Mouse (Mus musculus): ENCODE measurements around the gene Pcsk5. TPM values are rescaled to one million over a fixed set of nuclear protein-coding genes. Genes with fewer than 3 reads are reported as not detected.

Pcsk5 gene
- polyA plus RNA-seq (2015; fragmentation: Nextera tagmentation; extraction: Ambion mirVana) = 9.5 and 12.6 TPM in 2 replicates

DNA sequence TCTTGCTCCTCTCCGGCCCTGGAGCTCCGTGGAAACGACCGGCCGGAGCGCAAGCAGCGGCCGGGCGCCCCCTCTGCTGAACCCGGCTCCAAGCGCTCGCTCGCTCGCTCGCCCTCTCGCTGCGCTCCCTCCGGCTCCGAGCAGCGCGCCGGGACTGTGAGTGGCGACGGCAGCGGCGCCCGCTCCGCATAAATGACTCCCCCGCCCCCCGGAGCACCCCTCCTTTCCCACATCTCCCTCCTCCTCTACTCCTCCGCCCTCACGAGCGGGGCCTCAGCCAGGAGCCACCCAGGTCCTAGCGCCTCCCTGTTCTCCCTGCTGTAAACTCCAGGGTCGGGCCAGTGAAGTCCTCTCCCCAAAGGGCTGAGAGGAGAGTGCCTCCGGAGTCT lies at the start of gene Pcsk5:
TSS of gene Pcsk5 (minus strand) at position 162 of the 389 bp plus-strand sequence.
- H3K36me3 ChIP-seq = no peaks in the 10 kb centered on the region
- peak within 1 kb of the TSS; percentile 83 for H3K27ac ChIP-seq (replicated peaks)
- H3K4me1 ChIP-seq (replicated peaks) = peaks cover 28% of the 10 kb centered on the region
- H3K27me3 ChIP-seq = peaks cover 5% of the 10 kb centered on the region; the same call in 1 of the 2 replicates
- ATAC-seq (ENCODE audit: low FRiP score, low read depth) = peak; percentile 95
- H3K4me2 ChIP-seq = peak within 1 kb of the TSS; percentile 86
- WGBS = 1% methylated on average over 30 of the region's 36 CpGs
- peak within 1 kb of the TSS; percentile 67 for H3K9ac ChIP-seq
- no peaks in the 10 kb centered on the region for H3K9me3 ChIP-seq
- peak within 1 kb of the TSS; percentile 82 for H3K4me3 ChIP-seq

DNA sequence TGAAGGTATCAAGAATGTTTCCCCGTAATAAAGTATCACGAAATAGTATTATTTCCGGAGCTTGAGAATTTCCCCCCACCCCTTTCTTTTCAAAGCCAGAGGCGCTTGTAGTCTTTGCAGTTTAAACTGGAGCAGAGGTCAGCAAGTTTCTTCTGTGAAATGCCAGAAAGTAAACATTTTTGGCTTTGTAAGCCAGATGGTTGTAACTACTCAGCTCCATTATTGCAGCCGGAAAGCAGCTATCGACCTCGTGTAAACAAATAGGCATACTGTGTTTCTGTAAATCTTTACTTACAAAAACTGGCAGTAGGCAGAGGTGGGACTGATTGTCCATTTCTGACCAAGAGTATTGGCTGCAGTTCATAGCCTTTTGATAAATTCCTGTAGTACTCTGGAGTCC lies 38.4 kb upstream of the Pcsk5 start:
- H3K4me3 ChIP-seq = no peak overlapping the region
- H3K27ac ChIP-seq (replicated peaks) = no peak overlapping the region
- 87% methylated on average over 7 of the region's 7 CpGs for WGBS
- H3K27me3 ChIP-seq = no peaks in the 10 kb centered on the region
- H3K9ac ChIP-seq = no peak overlapping the region
- no peaks in the 10 kb centered on the region for H3K4me1 ChIP-seq (replicated peaks)
- H3K36me3 ChIP-seq = no peaks in the 10 kb centered on the region
- no peaks in the 10 kb centered on the region for H3K9me3 ChIP-seq
- ATAC-seq (ENCODE audit: low FRiP score, low read depth) = no peak
- no peak overlapping the region for H3K4me2 ChIP-seq

GRCm38 (mm10) chr19:17874388-17874787 lies 37.0 kb upstream of the Pcsk5 start:
- no peaks in the 10 kb centered on the region for H3K36me3 ChIP-seq
- H3K9me3 ChIP-seq = no peaks in the 10 kb centered on the region
- no peak overlapping the region for H3K27ac ChIP-seq (replicated peaks)
- no peak for ATAC-seq (ENCODE audit: low FRiP score, low read depth)
- H3K4me3 ChIP-seq = no peak overlapping the region
- H3K4me1 ChIP-seq (replicated peaks) = no peaks in the 10 kb centered on the region
- H3K9ac ChIP-seq = no peak overlapping the region
- no peaks in the 10 kb centered on the region for H3K27me3 ChIP-seq
- WGBS = 65% methylated on average over 2 of the region's 2 CpGs
- H3K4me2 ChIP-seq = no peak overlapping the region

GRCm38 (mm10) chr19:17873755-17874154 lies 36.3 kb upstream of the Pcsk5 start:
- Histone ChIP-seq H3K9me3 (no peaks in the 10 kb centered on the region), H3K4me1 (replicated peaks) (no peaks in the 10 kb centered on the region), H3K4me3 (no peak overlapping the region), H3K9ac (no peak overlapping the region), H3K27ac (replicated peaks) (no peak overlapping the region), H3K36me3 (no peaks in the 10 kb centered on the region), H3K4me2 (no peak overlapping the region), H3K27me3 (no peaks in the 10 kb centered on the region)
- no peak for ATAC-seq (ENCODE audit: low FRiP score, low read depth)
- WGBS = 60% methylated on average over 2 of the region's 2 CpGs

DNA sequence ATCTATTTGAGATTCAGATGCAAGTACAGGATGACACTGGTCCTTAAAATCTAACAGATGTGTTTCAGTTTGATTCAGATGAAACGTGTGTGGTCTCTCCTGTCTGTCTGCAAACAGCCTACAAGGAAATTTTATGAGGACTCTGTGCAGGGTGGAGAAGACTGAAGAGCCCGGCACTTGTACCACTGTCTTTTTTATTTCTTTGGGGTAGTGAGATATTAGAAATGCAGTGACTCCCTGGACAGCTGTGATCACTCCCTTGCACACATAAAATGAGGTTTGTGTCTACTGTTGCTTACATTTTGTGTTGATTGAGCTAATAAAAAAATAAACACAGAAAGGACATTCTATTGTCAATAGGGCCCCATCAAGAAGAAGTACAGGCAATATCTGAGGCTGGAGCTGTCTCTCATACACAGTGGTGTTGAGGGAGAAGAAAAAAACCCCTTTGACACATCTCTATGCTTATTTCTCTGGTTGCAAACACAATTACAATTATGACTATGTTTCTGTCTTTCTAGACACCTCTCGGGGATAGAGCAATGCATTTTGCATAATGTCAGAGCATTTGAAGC lies 29.0 kb upstream of the Pcsk5 start:
- Histone ChIP-seq H3K27ac (replicated peaks) (no peak overlapping the region), H3K4me3 (no peak overlapping the region), H3K27me3 (no peaks in the 10 kb centered on the region), H3K9me3 (no peaks in the 10 kb centered on the region), H3K4me2 (no peak overlapping the region), H3K36me3 (no peaks in the 10 kb centered on the region), H3K9ac (no peak overlapping the region), H3K4me1 (replicated peaks) (no peaks in the 10 kb centered on the region)
- ATAC-seq (ENCODE audit: low FRiP score, low read depth) = no peak
- 77% methylated on average over 3 of the region's 3 CpGs for WGBS

DNA sequence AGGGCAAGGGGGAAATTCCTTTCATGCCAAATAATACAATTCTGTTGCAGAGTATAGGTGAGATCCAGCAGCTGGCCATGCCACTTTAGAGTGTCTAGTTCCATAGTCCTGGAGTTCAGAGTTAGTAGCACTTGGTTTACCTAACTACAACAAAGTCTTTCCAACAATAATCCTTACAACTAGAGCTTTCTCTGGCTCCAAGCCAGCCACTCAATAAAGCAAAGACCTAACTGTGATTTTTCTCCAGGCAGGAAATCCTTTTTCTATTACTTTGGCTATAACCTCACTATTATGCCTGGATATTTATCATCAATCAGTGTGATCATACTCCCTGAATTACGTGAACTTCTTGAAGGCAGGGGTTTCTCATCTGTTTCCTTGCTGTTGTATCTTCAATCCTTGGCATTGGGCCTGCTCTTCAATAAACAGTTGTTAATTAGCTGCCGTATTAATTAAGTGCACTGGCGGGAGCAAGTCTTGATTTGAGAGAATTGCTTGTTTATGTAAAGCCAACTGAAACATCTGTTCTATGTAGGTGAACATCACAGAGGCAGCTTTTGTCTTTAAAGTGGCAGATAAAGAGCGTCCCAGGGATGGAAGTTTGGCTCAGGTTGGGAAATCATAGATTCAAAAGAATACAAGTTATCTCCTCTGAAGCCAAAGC lies 23.1 kb upstream of the Pcsk5 start:
- Histone ChIP-seq H3K27ac (replicated peaks) (no peak overlapping the region), H3K4me3 (no peak overlapping the region), H3K9ac (no peak overlapping the region), H3K4me1 (replicated peaks) (no peaks in the 10 kb centered on the region), H3K9me3 (no peaks in the 10 kb centered on the region), H3K27me3 (no peaks in the 10 kb centered on the region), H3K4me2 (no peak overlapping the region), H3K36me3 (no peaks in the 10 kb centered on the region)
- no peak for ATAC-seq (ENCODE audit: low FRiP score, low read depth)
- 49% methylated on average over 4 of the region's 4 CpGs for WGBS

- Histone ChIP-seq H3K4me3 (no peak overlapping the region), H3K27me3 (no peaks in the 10 kb centered on the region), H3K36me3 (no peaks in the 10 kb centered on the region), H3K4me2 (no peak overlapping the region), H3K4me1 (replicated peaks) (no peaks in the 10 kb centered on the region), H3K9me3 (no peaks in the 10 kb centered on the region), H3K27ac (replicated peaks) (no peak overlapping the region), H3K9ac (no peak overlapping the region)
- no peak for ATAC-seq (ENCODE audit: low FRiP score, low read depth)
- WGBS = 68% methylated on average over 3 of the region's 3 CpGs
These were observed 19.3 kb upstream of the Pcsk5 start for GRCm38 (mm10) chr19:17856741-17857140.

DNA sequence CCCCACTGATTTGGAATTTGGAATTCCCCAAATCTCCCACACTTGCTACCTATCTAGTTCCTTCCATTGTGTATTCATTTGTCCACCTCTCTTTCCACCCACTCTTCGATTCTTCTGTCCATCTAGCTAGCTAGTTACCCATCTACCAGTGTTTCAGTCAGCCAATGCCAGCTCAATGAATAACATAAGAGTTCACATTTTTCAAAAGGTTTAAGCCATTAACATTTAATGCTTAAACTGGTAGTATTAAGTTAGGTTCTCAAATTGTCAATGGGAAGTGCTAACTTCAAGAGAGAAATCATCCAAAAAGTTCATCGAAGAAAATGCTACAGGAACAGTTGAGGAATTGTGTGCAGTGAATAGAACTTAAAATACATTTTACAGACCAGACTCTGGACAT lies 11.0 kb upstream of the Pcsk5 start:
- 85% methylated on average over 2 of the region's 2 CpGs for WGBS
- no peak overlapping the region for H3K4me3 ChIP-seq
- H3K4me2 ChIP-seq = no peak overlapping the region

DNA sequence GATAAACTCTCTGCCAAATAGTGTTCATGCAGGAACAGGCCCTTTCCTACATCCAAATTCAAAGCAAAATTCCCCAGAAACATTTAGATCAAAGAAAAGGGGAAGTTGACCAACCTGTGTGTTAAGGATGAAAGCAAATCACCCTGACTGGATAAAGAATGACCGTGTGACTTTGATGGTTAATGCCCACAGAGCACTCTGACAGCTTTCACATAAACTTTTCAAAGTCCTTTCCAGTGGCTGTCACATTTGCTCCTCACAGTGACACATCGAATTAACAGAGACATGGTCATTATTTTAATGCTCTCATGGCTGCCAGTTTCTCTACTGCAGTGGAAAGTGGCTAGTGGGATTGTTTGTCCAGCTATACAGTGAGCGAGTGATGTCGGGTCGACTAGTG lies 8.5 kb upstream of the Pcsk5 start:
- Histone ChIP-seq H3K4me3 (no peak overlapping the region), H3K4me1 (replicated peaks) (no peaks in the 10 kb centered on the region), H3K27me3 (no peaks in the 10 kb centered on the region), H3K4me2 (no peak overlapping the region), H3K27ac (replicated peaks) (no peak overlapping the region), H3K9ac (no peak overlapping the region), H3K36me3 (no peaks in the 10 kb centered on the region), H3K9me3 (no peaks in the 10 kb centered on the region)
- WGBS = 61% methylated on average over 5 of the region's 5 CpGs
- no peak for ATAC-seq (ENCODE audit: low FRiP score, low read depth)

More for the DNA sequence above, 11.0 kb upstream of the Pcsk5 start:
- Histone ChIP-seq H3K27ac (replicated peaks) (no peak overlapping the region), H3K27me3 (no peaks in the 10 kb centered on the region), H3K36me3 (no peaks in the 10 kb centered on the region), H3K4me1 (replicated peaks) (no peaks in the 10 kb centered on the region), H3K9me3 (no peaks in the 10 kb centered on the region), H3K9ac (no peak overlapping the region)
- no peak for ATAC-seq (ENCODE audit: low FRiP score, low read depth)

DNA sequence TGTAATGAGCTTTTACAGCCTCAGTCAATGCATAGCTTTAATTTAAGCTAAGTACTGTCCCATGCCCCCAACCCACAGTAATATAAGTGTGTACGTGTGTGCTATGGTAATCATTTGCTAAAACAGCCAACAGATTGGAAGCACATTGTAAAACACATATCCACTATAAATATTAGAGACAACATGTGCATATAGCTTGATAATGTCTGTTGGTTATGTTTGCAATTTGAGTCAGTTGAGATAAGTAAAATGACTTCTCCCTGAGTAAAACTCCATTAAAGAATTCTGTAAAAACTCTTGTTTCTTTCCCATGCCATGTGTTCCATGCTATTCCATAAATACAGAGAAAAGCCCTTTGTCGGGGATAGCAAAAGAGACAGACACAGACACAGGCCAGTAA lies 4.2 kb upstream of the Pcsk5 start:
- H3K9me3 ChIP-seq = no peaks in the 10 kb centered on the region
- no peak for ATAC-seq (ENCODE audit: low FRiP score, low read depth)
- 87% methylated on average over 2 of the region's 2 CpGs for WGBS
- H3K27me3 ChIP-seq = peaks cover 5% of the 10 kb centered on the region; the same call in 1 of the 2 replicates
- H3K27ac ChIP-seq (replicated peaks) = no peak overlapping the region
- H3K4me1 ChIP-seq (replicated peaks) = peaks cover 10% of the 10 kb centered on the region
- H3K36me3 ChIP-seq = no peaks in the 10 kb centered on the region
- H3K4me3 ChIP-seq = no peak overlapping the region
- no peak overlapping the region for H3K4me2 ChIP-seq
- H3K9ac ChIP-seq = no peak overlapping the region

GRCm38 (mm10) chr19:17839856-17840255 lies 2.4 kb upstream of the Pcsk5 start:
- Histone ChIP-seq H3K36me3 (no peaks in the 10 kb centered on the region), H3K9ac (no peak overlapping the region), H3K27ac (replicated peaks) (no peak overlapping the region), H3K4me2 (no peak overlapping the region), H3K9me3 (no peaks in the 10 kb centered on the region), H3K4me3 (no peak overlapping the region), H3K4me1 (replicated peaks) (peaks cover 27% of the 10 kb centered on the region), H3K27me3 (peaks cover 5% of the 10 kb centered on the region; the same call in 1 of the 2 replicates)
- no peak for ATAC-seq (ENCODE audit: low FRiP score, low read depth)
- WGBS = 89% methylated on average over 1 of the region's 1 CpGs

DNA sequence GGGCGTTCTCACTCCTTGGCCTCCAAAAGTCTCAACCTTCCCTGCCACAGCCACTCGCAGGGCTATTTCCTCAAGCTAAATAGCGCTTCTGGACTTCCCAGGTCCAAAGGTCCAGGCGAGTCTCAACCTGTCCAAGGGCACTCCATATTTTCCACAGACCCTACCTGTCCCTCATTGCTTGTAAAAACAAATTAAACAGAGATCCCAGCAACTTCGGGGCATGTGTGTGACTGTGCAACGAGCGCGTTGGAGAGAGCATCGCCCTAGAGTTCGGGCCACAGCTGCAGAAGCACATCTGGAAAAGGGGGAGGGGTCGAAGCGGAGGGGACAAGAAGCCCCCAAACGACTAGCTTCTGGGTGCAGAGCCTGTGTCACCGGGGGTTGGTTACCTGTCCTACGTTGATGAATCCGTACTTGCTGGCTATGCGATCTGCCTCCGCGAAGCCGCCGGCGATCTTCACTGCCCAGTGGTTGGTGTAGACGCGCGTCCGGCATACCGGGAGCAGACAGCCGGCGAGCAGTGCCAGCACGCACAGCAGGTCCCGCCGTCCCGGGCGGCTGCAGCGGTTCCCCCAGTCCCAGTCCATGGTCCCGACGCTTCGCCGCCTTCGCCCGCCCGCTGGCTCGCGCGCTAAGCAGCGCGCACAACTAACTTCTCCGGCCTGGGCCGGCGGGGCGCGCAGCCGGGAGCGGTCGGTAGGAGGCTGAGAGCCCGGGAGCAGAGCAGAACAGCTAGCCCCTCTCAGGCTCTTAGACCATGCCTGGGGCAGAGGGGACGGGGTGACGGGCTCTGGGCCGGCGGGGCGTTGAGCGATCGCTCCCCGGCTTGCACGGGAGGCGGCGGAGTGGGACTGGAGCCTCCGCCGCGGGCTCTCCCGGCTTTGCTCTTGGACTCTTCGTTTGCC lies 614 bp downstream of the Pcsk5 start:
- H3K36me3 ChIP-seq = no peaks in the 10 kb centered on the region
- peak overlapping the region; percentile 82 for H3K4me3 ChIP-seq
- H3K9me3 ChIP-seq = no peaks in the 10 kb centered on the region
- H3K27me3 ChIP-seq = peaks cover 5% of the 10 kb centered on the region; the same call in 1 of the 2 replicates
- H3K9ac ChIP-seq = peak overlapping the region; percentile 67
- H3K4me2 ChIP-seq = peak overlapping the region; percentile 86
- peak; percentile 89 for ATAC-seq (ENCODE audit: low FRiP score, low read depth)
- H3K4me1 ChIP-seq (replicated peaks) = peaks cover 28% of the 10 kb centered on the region
- under 1% methylated on average over 62 of the region's 72 CpGs for WGBS
- peak overlapping the region; percentile 83 for H3K27ac ChIP-seq (replicated peaks)

Data from hindbrain, embryonic 15.5 days (tissue).